11 mouse cellular contexts compared by ENCODE assay signal in the genomic region with DNA sequence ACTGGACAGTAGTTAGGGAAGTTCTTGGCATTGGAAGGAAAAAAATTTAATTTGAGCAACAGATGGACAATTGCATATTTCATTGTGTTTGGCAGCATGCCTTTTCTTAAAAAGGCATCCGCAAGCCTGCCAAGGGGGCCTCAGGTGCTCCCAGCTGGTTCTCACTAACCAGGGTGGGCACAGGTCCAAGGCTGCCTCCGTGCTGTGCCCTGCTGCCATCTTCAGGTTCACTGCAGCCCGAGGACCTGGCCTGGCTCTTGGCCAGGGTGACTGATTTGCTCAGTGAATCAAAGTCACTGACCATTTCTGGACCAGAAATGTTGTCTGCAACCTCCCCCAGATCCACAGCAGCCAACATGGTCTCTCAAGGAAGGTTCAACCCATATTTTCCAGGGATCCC.
DNase-seq lines count a peak whose midpoint lies in the region; ATAC-seq and TF ChIP-seq lines count a peak whose summit lies in the region.
"Had no signal": no experiment of that assay in that cellular context is flagged by ENCODE, and none has a peak within 500 bp of the region (broad histone marks: within the 10 kb centered on the region; RNA-seq: fewer than 3 reads in every experiment).

No protein-coding gene starts in this region.

- H3K9ac ChIP-seq in intestine, postnatal 0 days (ENCODE audit: low read depth, low read length) = no peak overlapping the region
- H3K9ac ChIP-seq in midbrain, embryonic 13.5 days (replicated peaks) = no peak overlapping the region
- H3K9ac ChIP-seq: heart, embryonic 13.5 days; limb, embryonic 15.5 days had no signal

- 53% methylated on average over 3 of the region's 3 CpGs for WGBS in intestine, postnatal 0 days
- 70% methylated on average over 3 of the region's 3 CpGs for WGBS in midbrain, embryonic 13.5 days

- no peaks in the 10 kb centered on the region for H3K4me1 ChIP-seq in intestine, postnatal 0 days (replicated peaks; ENCODE audit: control insufficient read depth, insufficient read depth, low read length)
- no peaks in the 10 kb centered on the region for H3K4me1 ChIP-seq in midbrain, embryonic 13.5 days (replicated peaks)
- H3K4me1 ChIP-seq: heart, embryonic 13.5 days had no signal

- H3K27ac ChIP-seq in intestine, postnatal 0 days (ENCODE audit: low read depth, low read length) = no peak overlapping the region
- H3K27ac ChIP-seq in midbrain, embryonic 13.5 days = no peak overlapping the region
- H3K27ac ChIP-seq: heart, embryonic 13.5 days; limb, embryonic 15.5 days had no signal

- H3K9me3 ChIP-seq in intestine, postnatal 0 days (ENCODE audit: control insufficient read depth) = no peaks in the 10 kb centered on the region
- H3K9me3 ChIP-seq in midbrain, embryonic 13.5 days = no peaks in the 10 kb centered on the region
- H3K9me3 ChIP-seq: heart, embryonic 13.5 days; limb, embryonic 15.5 days had no signal

- H3K27me3 ChIP-seq in intestine, postnatal 0 days (replicated peaks; ENCODE audit: control insufficient read depth, insufficient read depth, low read length) = no peaks in the 10 kb centered on the region
- 0 out of 2 replicates have a peak, but pooled peaks cover 2% of the 10 kb centered on the region for H3K27me3 ChIP-seq in midbrain, embryonic 13.5 days
- H3K27me3 ChIP-seq: heart, embryonic 13.5 days; limb, embryonic 15.5 days had no signal

- no peak overlapping the region for H3K4me3 ChIP-seq in intestine, postnatal 0 days (ENCODE audit: low read depth, low read length)
- H3K4me3 ChIP-seq in midbrain, embryonic 13.5 days (replicated peaks) = no peak overlapping the region
- H3K4me3 ChIP-seq: heart, embryonic 13.5 days; limb, embryonic 15.5 days had no signal

- no peak for TF ChIP-seq CTCF in intestine, postnatal 0 days (IDR thresholded peaks at IDR 0.05; ENCODE audit: low read depth)

- no peaks in the 10 kb centered on the region for H3K36me3 ChIP-seq in intestine, postnatal 0 days (ENCODE audit: control insufficient read depth, insufficient read depth)
- H3K36me3 ChIP-seq in midbrain, embryonic 13.5 days = no peaks in the 10 kb centered on the region
- H3K36me3 ChIP-seq: heart, embryonic 13.5 days; limb, embryonic 15.5 days had no signal

- ATAC-seq in intestine, postnatal 0 days = no peak
- ATAC-seq in midbrain, embryonic 13.5 days = no peak

- H3K4me2 ChIP-seq in intestine, postnatal 0 days (replicated peaks; ENCODE audit: low read depth) = no peak overlapping the region
- no peak overlapping the region for H3K4me2 ChIP-seq in midbrain, embryonic 13.5 days (replicated peaks)
- H3K4me2 ChIP-seq: heart, embryonic 13.5 days; limb, embryonic 15.5 days had no signal

- peak; percentile 4 for DNase-seq in adrenal gland, adult 2 months
- no peak for DNase-seq in adrenal gland, adult 18-20 months (ENCODE audit: low spot score in 2 of 2)
- DNase-seq in layer of hippocampus, adult 11-12 months (ENCODE audit: low spot score) = peak; percentile 15
- DNase-seq in layer of hippocampus, adult 9-10 months (ENCODE audit: low spot score) = no peak
- peak; percentile 75 for DNase-seq in brain, adult 2 months (ENCODE audit: low read depth, low spot score)
- DNase-seq in heart, postnatal 4 days = peak; percentile 55
- DNase-seq: embryo, embryonic 11 days had no signal

Comparison
In these comparisons a context has a peak if more than half of its experiments do, and no peak if none do; other contexts are left out.
1. DNase-seq: peak in adrenal gland, adult 2 months (single experiment), layer of hippocampus, adult 11-12 months (single experiment), brain, adult 2 months (single experiment) and heart, postnatal 4 days (single experiment); none in adrenal gland, adult 18-20 months (0 of 2) and layer of hippocampus, adult 9-10 months (single experiment).